Mouse (Mus musculus) cerebellum, adult (tissue): ENCODE results near the gene Arid1b.

Source experiments
- ATAC-seq: cut with Nextera tagmentation; 2 replicates; pipeline ENCODE4 v1.9.2; 2017; ENCODE audit warnings: mild to moderate bottlenecking, moderate library complexity, mixed read lengths; ENCODE audit not compliant: insufficient number of reproducible peaks, low FRiP score, low TSS enrichment

Gene Arid1b

DNA sequence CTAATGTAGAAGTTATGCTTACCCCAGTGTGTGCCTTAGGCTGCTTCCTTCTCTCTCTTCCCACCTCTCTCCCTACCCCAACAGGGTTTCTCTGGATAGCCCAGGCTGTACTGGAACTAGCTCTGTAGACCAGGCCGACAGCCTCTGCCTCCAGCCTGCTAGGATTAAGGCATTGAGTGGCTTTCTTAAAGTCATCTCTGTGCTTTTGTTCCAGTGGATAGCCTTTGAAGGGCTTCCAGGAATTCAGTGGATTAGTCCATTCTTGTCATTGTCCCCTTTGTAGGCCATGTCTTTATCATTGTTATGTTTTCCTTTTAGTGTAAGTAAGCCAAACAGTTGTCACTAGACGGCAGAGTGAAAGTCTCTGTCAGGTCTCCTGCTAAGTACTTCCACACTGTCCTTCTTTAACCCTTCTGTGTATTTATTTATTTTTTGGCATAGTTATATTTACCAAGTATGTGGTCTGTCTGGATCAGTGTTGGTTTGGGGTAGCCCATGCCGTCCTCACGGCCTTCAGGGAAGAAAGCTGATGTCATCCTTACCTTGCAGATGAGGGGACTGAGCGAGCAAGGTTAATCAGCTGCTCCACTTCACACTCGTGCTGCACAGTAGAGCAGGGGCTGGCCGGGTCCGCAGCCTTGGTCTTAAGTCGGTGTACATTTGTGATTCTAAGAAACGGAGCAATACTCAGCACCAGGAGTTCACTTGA, 58.1 kb downstream of the Arid1b start:
- no peak for ATAC-seq

DNA sequence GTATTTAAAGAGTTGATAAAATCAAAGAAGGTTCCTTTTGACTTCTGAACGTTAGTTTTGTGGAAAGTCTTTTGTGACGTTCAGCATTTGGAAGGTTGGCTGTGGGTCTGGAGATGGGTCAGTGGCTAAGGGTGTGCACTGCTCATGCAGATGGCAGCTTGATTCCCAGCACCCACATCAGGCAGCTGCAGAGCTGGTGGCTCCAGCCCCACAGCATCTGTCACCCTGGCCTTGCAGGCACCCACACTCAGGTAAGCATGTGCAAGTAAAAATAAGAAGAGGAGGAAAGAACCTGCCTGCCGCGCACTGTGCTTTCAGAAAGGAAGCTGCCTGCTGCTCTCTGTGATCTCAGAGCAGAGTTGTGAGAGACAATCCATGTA, 58.7 kb downstream of the Arid1b start:
- ATAC-seq: no peak

DNA sequence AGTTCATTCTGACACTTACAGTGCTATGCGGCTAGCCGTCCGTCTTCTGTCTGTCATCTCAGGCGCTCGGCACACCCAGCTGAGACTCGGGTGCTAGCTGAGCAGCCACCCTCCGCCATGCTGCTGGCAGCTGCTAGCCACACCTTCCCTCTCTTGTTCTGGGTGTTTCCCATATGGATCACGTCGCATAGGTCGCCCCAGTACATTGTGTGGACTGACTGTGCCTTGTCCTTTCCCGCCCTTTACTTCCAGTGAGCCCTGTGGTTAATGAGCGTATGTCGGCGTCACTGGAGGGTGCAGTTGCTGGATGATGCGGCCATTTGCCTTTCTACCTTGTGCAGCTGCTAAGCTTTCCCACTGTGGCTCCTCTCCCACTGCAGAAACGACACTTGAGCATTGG, 59.1 kb downstream of the Arid1b start:
- ATAC-seq: no peak

DNA sequence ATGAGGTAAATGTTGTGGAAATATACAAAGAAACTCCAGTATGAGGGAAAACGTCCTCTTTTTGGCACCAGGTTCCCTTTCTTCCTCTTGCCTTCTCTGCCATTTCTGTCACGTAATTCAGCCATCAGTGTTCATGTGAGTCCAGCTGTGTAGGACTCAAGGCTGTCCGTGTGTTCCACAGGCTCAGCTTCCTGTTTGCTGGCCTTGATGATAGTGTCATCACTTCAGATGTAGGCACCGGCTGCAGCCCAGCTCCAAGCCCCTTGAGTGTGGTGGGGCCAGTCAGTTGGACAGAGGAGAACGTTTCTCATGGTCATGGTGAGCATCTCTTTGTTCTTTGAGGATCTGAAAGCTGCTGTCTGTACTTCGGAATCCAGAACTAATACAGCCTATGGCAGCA, 61.3 kb downstream of the Arid1b start:
- ATAC-seq: no peak

DNA sequence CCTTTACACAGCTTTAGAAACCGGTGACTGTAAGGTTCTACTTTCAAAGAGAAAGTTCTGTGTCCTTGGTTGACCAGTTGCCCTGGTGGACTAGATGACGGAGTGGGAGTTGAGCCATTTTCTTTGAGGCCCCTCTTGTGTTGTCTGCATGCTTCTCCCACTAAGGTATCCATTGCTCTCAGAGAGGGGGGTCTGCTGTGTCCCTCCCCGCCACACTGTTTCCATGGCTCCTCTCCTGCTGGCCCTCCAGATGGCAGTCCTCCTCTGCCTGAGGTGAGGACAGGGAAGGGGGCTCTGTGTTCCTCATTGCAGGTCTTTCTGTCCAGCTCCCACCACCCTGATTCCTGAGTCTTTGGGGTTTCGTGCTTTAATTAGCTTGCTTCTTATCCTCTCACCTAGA, 62.5 kb downstream of the Arid1b start:
- ATAC-seq: no peak

DNA sequence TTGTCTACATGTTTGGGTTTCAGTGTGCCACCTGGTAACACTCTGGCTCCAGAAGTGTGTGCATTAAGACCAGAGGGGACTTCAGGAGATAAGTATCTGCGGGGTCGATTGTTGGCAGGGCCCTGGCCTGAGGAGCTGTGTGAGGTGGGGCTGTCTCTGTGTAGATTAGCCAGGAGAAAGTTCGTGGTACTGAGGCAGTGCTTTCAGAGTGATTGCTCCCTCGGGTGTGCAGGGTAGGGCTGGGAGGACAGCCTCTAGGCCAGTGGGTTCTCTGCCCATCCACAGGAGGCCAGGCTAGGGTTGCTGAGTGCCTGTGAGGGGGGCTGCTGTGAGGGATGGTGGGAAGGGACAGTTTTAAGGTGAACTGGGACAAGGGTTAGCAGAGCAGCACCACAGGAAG, 63.2 kb downstream of the Arid1b start:
- no peak for ATAC-seq

DNA sequence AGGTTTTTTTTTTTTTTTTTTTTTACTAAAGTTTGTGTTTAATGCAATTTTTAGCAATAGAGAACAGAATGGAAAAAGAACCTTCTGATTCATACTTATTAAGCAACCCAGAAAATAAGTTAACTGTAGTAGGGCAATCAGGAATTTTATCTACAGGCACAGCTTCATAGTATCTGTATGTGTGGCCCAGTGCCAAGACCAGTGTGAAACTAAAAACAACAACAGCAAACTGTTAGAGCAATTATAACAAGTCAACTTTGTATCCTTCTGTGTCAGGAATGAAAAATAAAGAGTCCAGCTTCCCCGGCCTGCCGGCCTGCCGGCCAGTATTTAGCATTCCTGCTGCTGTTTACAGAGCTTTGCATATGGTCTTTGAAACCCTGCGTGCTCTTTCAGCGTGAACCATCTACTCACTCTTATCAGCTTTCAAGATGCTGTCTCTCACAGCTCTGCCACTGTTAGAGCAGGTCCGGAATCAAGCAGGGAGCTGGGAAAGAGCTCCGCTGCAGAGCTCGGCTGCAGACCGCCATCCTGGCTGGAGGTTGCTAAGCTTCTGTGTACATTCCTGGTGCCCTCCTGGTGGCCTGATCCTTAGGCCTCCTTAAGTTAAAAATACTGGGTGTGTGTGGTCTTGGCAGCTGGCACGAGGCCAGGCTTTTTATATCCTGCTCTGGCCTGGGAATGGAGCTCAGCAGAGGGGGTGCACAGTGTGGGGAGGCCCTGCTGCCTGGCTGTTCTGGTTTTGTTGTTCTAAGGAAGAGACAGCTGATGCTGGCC, 64.0 kb downstream of the Arid1b start:
- ATAC-seq: peak; percentile 51; the same call in 1 of the 2 replicates

DNA sequence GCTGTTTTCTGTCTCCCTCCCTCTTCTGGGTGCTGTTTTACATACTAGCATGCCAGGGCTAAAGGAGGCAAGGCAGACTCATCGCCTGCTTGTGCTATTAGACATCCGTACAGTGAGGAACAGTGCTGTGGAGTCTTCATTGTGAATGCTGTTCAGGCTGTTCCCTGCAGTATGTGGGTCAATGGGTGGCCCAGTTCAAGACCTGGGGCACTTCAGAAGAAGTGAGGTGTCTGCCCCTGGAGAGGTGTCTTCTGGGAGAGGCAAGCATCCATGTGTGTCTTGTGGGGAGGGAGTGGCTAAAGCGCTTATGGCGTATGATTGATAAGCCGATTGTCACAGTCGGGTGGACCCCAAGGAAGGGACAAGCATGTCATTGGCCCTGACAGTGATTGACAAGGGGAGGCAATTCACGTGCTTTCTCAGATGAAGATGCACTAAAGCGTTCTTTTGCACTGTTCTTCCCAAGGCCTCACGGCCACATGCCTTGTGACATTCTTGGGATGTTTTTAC, 65.0 kb downstream of the Arid1b start:
- no peak for ATAC-seq

DNA sequence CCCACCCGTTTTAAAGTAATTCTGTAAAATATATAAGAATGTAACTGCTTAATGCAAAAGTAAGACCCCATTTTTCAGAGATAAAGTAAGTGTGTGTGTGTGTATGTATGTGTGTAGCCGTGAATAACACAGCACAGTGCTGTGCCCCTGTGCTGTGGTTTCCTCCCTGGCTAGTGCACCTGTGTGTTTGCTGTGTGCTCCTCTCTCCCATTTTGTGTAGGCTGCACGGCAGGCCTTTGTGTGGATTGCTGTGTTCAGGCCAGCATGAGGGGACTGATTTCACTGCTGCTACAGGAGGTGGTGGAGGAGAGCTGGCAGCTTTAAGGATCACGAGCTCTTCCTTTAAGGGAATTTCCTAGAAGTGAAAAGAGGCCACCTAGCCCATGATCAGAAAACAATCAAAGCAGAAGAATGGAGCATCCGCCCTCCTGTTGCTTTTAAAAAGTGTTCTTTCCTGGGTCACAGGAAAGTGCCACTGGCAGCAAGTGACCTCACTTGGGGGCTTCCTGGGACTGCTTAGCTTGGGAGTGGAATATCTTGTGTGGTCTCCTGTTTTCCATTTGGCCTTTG, 66.5 kb downstream of the Arid1b start:
- no peak for ATAC-seq

DNA sequence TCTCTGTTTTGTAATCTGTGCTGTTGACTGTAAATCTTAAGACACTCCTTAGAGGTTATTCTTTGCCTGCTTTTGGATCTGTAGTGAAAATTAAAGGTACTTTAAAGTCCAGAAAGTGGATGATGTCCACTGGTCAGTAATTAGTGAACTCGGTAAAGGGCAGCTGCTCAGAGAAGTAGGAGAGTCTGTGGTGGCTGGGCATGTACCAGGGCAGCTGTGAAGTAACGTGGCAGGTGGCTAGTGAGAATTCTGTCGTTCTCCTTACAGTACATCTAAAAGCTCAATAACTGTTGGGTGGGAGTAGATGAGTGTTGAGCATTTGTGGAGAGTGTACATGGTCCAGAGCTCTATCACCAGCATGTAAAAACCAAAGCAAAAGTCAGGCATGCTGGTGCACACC, 67.1 kb downstream of the Arid1b start:
- ATAC-seq: no peak

DNA sequence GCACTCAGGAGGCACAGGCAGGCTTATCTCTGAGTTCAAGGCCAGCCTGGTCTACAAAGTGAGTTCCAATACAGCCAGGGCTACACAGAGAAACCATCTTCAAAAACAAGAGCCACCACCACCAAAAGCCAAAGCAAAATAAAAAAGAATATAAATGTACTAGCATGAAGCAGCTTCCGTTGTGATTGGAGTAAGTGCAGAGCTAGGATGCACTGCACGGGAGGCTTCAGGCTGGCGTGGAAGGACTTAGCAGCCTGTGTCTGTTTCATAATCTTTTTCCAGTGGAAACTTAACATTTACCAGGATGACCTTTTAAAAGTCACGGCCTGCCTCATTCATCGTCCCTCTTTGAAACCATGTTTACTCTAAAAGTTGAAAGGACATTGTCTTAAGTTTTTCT, 67.5 kb downstream of the Arid1b start:
- no peak for ATAC-seq

DNA sequence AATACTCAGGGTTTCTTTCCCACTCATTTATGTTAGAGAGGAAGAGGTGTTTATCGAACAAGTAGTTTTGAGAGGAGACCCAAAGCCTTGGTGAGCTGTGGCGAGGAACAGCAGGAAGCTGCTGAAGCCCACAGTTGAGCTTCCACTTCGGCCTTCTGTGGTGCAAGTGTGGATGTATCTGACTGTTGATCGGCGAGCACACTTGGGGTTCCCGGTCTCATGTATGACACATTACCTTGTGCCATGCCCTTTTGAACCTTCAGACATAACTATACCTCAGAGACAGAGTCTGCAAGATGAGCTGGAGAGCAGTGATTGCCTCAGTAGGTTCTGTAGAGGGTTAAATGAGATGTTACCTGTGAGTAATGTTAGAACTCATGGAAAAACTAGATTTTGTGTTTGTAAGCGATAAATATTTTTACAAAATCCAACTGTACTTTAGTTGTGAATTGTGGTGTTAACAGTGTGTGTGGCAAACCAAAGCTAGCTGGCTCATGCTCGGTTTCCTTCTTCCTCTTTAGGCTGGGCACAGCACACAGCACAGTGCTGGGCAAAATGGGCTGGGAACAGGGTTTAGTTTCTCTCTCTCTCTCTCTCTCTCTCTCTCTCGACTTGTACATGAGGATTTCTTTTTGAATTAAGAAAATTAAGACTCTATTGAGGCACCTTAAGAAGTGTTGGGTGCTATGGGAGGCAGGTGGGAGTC, 69.5 kb downstream of the Arid1b start:
- no peak for ATAC-seq

DNA sequence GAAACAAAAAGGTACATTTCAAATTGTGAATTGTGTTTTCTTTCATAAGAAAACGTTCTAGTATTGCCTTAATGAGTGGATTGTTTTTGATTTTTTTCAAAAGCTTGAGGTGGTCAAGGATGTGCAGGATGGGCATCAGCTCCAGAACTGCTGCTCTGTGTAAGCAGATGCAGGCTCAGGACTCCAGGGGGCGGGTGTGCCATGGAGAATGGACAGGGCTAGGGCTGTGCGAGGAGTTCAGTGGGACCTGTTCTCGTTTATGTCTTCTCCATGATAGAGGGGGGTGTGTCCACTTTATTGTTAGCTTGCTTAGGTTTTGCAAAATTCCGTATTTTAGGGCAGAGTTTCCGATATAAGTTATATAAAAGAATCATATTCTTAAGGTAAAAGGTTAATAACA, 70.6 kb downstream of the Arid1b start:
- ATAC-seq: no peak

DNA sequence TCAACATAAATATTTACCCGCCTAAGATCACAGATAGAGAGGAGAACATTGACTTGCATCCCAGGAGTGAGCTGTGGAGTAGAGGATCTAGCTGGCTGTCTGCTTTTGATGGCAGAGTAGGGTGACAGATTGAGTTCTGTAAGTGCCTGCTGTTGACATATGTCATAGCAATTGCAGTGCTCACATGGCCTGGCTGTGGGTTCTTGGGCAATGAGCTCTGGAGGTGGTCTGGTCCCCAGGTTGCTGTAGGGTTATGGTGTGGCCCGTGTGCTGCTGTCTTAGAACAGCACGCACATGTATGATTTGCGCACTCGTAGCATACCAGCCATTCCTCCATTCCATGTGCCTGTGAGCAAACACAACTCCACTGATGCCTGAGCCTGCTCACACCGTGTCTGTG, 71.1 kb downstream of the Arid1b start:
- no peak for ATAC-seq

DNA sequence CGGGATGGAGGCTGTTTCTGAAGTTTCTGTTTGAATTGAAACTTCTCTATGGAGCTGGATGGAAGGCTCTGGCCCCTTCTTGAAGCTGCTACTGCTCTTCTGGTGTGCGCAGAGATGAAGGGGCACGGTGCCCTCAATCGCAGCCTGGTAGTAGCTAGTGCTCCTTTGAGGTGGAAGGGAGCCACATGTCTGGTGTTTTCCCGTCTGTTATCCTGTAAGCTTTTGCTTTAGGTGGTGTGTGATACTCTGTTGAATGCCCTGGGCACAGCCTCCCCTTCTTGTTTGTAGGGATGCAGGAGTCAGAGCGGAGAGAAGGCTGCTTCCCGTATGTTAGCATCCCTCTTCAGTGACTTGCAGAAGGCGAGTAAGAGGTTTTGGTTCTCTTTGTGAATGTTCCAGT, 72.7 kb downstream of the Arid1b start:
- peak; percentile 72; the same call in 1 of the 2 replicates for ATAC-seq

DNA sequence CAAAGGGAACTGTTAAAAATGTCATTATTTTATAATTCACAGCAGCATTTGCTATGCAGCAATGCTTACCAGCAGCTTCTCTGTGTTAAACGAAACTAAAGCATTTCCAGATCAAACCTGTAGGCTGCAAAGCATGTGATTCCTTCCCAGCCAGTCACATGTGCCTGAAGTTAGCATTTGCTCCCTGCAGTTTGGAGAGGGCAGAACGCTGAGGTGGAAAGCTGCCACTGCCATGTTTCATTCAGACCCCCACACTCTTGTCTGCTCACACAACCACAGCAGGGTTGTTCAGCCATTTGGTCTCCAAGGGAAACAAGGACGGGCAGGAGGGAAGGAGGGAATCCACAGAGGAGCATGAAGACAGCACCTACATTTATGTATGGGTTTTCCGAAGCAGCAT, 73.1 kb downstream of the Arid1b start:
- ATAC-seq: no peak

DNA sequence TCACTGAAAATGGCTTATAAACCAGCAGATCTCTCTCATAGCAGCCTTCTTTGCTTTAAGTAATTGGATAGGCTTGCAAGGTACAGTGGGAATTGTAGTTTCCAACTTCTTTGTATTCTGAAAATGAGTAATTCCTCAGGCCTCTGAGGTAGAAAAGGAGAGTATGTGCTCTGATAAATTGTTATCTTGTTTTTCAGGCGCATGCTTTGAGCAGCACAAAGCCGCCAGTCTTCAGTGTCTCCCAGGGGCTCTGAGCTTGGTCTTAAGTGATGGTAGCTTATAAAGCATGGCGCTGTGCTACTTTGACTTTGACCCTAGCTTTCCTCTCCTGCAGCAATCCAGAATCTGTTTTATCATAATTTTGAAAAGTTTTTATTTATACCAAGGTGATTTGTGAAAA, 76.3 kb downstream of the Arid1b start:
- no peak for ATAC-seq

DNA sequence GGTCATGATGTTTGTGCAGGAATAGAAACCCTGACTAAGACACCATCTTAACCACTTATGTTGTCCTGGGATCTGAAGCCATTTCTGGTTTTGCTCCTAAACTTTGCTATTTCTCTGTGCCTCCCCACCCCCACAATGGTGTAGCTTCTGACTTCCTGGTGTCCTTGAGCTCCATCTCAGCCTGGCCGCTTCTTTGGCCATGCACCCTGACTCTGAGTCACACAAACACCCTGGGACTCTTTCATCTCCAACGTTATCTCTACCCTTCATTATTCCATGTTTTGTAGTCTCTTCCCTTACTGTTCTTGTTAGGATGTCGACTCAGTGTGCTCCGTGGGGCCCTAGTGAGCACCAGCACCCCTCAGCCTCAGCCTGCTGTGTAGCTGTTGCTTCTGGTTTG, 78.4 kb downstream of the Arid1b start:
- no peak for ATAC-seq

DNA sequence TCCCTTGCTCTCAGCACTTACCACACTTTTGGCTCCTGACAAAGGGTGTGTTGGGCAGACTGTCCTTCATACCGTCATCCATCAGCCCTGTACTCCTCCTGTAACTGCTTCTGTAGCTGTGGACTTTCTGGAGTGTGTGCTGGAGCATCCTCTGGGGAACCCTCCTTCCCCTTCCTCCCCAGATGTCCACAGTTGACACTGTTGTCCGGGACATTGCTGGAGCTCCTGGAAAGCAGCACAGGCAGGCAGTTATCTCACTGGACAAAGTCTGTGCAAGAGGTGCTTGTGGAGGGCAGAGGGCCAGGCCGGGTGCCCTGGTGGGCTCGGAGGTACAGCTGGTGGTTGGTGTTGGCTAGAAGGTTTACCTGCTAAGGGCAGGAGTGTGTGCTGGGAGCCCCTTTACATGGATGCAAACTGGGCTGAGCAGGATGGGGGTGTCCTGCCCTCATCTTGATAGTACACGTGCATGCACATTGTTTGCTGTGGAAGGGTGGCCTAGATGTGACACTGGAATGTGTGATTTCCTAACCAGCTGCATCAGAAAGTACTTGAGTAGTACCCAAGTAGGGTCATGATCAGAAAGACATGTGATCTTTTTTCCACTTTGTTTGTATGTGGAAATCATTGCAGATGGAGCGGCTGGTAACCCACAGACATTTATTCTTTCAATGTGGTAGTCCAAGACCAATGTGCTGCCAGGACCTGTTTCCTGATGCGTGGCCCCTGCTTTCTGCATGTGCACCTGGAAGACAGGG, 80.8 kb downstream of the Arid1b start:
- no peak for ATAC-seq

DNA sequence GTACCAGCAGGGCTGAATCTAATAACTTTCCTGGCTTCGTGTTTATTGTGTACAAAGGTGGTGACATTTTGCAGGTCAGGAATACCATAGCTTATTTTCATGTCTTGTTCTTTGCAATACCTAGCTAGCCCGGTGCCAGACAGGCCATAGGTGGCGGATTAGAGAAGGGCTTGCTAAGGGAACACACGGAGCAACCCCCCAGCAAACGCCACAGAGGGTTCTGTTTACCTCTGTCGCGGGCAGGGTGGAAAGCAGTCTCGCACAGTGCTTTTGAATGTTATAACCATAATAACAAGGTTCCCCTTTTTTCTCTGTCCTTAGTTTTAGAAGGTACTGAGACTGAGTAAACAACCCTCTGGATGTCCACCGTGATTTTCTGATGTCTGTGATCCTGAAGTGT, 83.9 kb downstream of the Arid1b start:
- ATAC-seq: no peak
